Mouse (Mus musculus) liver, embryonic 13.5 days (tissue): ENCODE measurements at regions not wholly inside any gene's neighbourhood (a gene's known extent, or its start where the extent isn't known, plus 50 kb on each side); places are given as distances from the start of the nearest gene placed in this dataset.

ENCODE experiments used
- ATAC-seq: fragments of 200-750 bp; cut with Nextera tagmentation; 2 replicates; pipeline ENCODE4 v1.8.0; 2017; ENCODE audit warnings: low read depth, mild to moderate bottlenecking, moderate number of reproducible peaks, moderate library complexity
- DNase-seq: peaks from one replicate; pipeline ENCODE4 v3.0.0; 2022
- H3K27ac ChIP-seq: fragments of 300-500 bp; sonication (generic); 2 replicates; pipeline ENCODE4 v1.5.1; 2015; ENCODE audit warnings: moderate library complexity, mild to moderate bottlenecking, inconsistent platforms
- H3K27me3 ChIP-seq: fragments of 300-500 bp; sonication (generic); 2 replicates; pipeline ENCODE4 v1.6.1; 2015; ENCODE audit warnings: mild to moderate bottlenecking, inconsistent platforms
- H3K36me3 ChIP-seq: fragments of 300-500 bp; sonication (generic); 2 replicates; pipeline ENCODE4 v1.6.1; 2015; ENCODE audit warnings: mild to moderate bottlenecking, inconsistent platforms
- H3K4me1 ChIP-seq: fragments of 300-500 bp; sonication (generic); replicated peaks from 2 replicates; pipeline ENCODE4 v1.6.1; 2015; ENCODE audit warnings: inconsistent platforms
- H3K4me2 ChIP-seq: fragments of 300-500 bp; sonication (generic); 2 replicates; pipeline ENCODE4 v1.6.1; 2015; ENCODE audit warnings: inconsistent platforms, mild to moderate bottlenecking, moderate library complexity
- H3K4me3 ChIP-seq: fragments of 300-500 bp; sonication (generic); replicated peaks from 2 replicates; pipeline ENCODE4 v1.5.1; 2015; ENCODE audit warnings: mild to moderate bottlenecking, inconsistent platforms
- H3K9ac ChIP-seq: fragments of 300-500 bp; sonication (generic); 2 replicates; pipeline ENCODE4 v1.6.1; 2015; ENCODE audit warnings: mild to moderate bottlenecking, inconsistent platforms
- H3K9me3 ChIP-seq: fragments of 300-500 bp; sonication (generic); replicated peaks from 2 replicates; pipeline ENCODE4 v1.6.1; 2016; ENCODE audit warnings: inconsistent platforms
- WGBS: fragments of 180-500 bp; shearing (Covaris S2); methylation state at CpG from one replicate; pipeline ENCODE4 v1.1.7; 2015; ENCODE audit not compliant: insufficient replicate concordance; 5-methylcytosine and 5-hydroxymethylcytosine counted together

GRCm38 (mm10) chr14:105733013-105733728 is 163.4 kb downstream of the Spry2 start:
- Histone ChIP-seq H3K27ac (peak overlapping the region; percentile 74), H3K9me3 (no peaks in the 10 kb centered on the region), H3K4me2 (peak overlapping the region; percentile 60), H3K9ac (no peak overlapping the region; the same call in 1 of the 2 replicates), H3K36me3 (no peaks in the 10 kb centered on the region), H3K4me1 (peaks cover 12% of the 10 kb centered on the region), H3K27me3 (no peaks in the 10 kb centered on the region), H3K4me3 (peak overlapping the region; percentile 43)
- no peak for DNase-seq
- ATAC-seq: no peak
- 12% methylated on average over 12 of the region's 12 CpGs for WGBS

- H3K36me3 ChIP-seq: no peaks in the 10 kb centered on the region
- DNase-seq: peak; percentile 16
- H3K9ac ChIP-seq: peak overlapping the region; percentile 59
- peak overlapping the region; percentile 43 for H3K4me3 ChIP-seq
- peaks cover 12% of the 10 kb centered on the region for H3K4me1 ChIP-seq
- peak; percentile 90 for ATAC-seq
- peak overlapping the region; percentile 60 for H3K4me2 ChIP-seq
- no peaks in the 10 kb centered on the region for H3K9me3 ChIP-seq
- H3K27me3 ChIP-seq: no peaks in the 10 kb centered on the region
- H3K27ac ChIP-seq: peak overlapping the region; percentile 74
- WGBS: under 1% methylated on average over 13 of the region's 13 CpGs
These were observed 164.2 kb downstream of the Spry2 start for GRCm38 (mm10) chr14:105732221-105733012.

GRCm38 (mm10) chr14:105730786-105731185 is 165.8 kb downstream of the Spry2 start:
- no peak overlapping the region for H3K27ac ChIP-seq
- peaks cover 12% of the 10 kb centered on the region for H3K4me1 ChIP-seq
- H3K36me3 ChIP-seq: no peaks in the 10 kb centered on the region
- WGBS: 16% methylated on average over 4 of the region's 4 CpGs
- peak; percentile 6 for DNase-seq
- no peak overlapping the region for H3K4me3 ChIP-seq
- H3K9me3 ChIP-seq: no peaks in the 10 kb centered on the region
- ATAC-seq: 0 out of 2 replicates have a peak, but pooled peaks have one; percentile 63
- H3K27me3 ChIP-seq: no peaks in the 10 kb centered on the region
- H3K4me2 ChIP-seq: no peak overlapping the region
- no peak overlapping the region for H3K9ac ChIP-seq

- WGBS: 68% methylated on average over 5 of the region's 5 CpGs
- no peak for ATAC-seq
- DNase-seq: no peak
These were observed 167.8 kb downstream of the Spry2 start for GRCm38 (mm10) chr14:105728841-105729240.

GRCm38 (mm10) chr14:105725741-105726140 is 170.9 kb downstream of the Spry2 start:
- Histone ChIP-seq H3K4me2 (no peak overlapping the region), H3K4me3 (no peak overlapping the region), H3K9me3 (no peaks in the 10 kb centered on the region), H3K4me1 (peaks cover 1% of the 10 kb centered on the region; the same call in 1 of the 2 replicates), H3K36me3 (no peaks in the 10 kb centered on the region), H3K27me3 (no peaks in the 10 kb centered on the region), H3K27ac (no peak overlapping the region), H3K9ac (no peak overlapping the region)
- DNase-seq (no peak), ATAC-seq (no peak)
- 25% methylated on average over 8 of the region's 8 CpGs for WGBS

More at GRCm38 (mm10) chr14:105728841-105729240, 167.8 kb downstream of the Spry2 start:
- Histone ChIP-seq H3K36me3 (no peaks in the 10 kb centered on the region), H3K9me3 (no peaks in the 10 kb centered on the region), H3K4me3 (no peak overlapping the region), H3K27me3 (no peaks in the 10 kb centered on the region), H3K4me1 (peaks cover 12% of the 10 kb centered on the region), H3K27ac (no peak overlapping the region), H3K9ac (no peak overlapping the region), H3K4me2 (no peak overlapping the region)

GRCm38 (mm10) chr14:105722923-105723322 is 173.7 kb downstream of the Spry2 start:
- no peak for DNase-seq
- no peak for ATAC-seq
- no peak overlapping the region for H3K9ac ChIP-seq
- no peaks in the 10 kb centered on the region for H3K27me3 ChIP-seq
- no peaks in the 10 kb centered on the region for H3K36me3 ChIP-seq
- no peak overlapping the region for H3K4me3 ChIP-seq
- H3K27ac ChIP-seq: no peak overlapping the region
- H3K4me2 ChIP-seq: no peak overlapping the region
- 58% methylated on average over 2 of the region's 2 CpGs for WGBS
- H3K9me3 ChIP-seq: no peaks in the 10 kb centered on the region
- no peaks in the 10 kb centered on the region for H3K4me1 ChIP-seq

- Histone ChIP-seq H3K9me3 (no peaks in the 10 kb centered on the region), H3K4me3 (no peak overlapping the region), H3K4me2 (no peak overlapping the region), H3K4me1 (no peaks in the 10 kb centered on the region), H3K27ac (no peak overlapping the region), H3K9ac (no peak overlapping the region), H3K36me3 (no peaks in the 10 kb centered on the region), H3K27me3 (no peaks in the 10 kb centered on the region)
- WGBS: 48% methylated on average over 3 of the region's 3 CpGs
- DNase-seq: no peak
- no peak for ATAC-seq
These were observed 175.0 kb downstream of the Spry2 start for GRCm38 (mm10) chr14:105721576-105721975.

- Histone ChIP-seq H3K9ac (no peak overlapping the region), H3K4me2 (no peak overlapping the region), H3K4me1 (no peaks in the 10 kb centered on the region), H3K27ac (no peak overlapping the region), H3K36me3 (no peaks in the 10 kb centered on the region), H3K4me3 (no peak overlapping the region), H3K27me3 (no peaks in the 10 kb centered on the region), H3K9me3 (no peaks in the 10 kb centered on the region)
- 63% methylated on average over 6 of the region's 6 CpGs for WGBS
- ATAC-seq (no peak), DNase-seq (no peak)
These were observed 175.7 kb downstream of the Spry2 start for GRCm38 (mm10) chr14:105720816-105721510.

GRCm38 (mm10) chr14:105718676-105719441 is 177.8 kb downstream of the Spry2 start:
- Histone ChIP-seq H3K27me3 (no peaks in the 10 kb centered on the region), H3K27ac (no peak overlapping the region), H3K4me1 (no peaks in the 10 kb centered on the region), H3K4me3 (no peak overlapping the region), H3K4me2 (no peak overlapping the region), H3K36me3 (no peaks in the 10 kb centered on the region), H3K9ac (no peak overlapping the region), H3K9me3 (no peaks in the 10 kb centered on the region)
- DNase-seq (no peak), ATAC-seq (no peak)
- 74% methylated on average over 6 of the region's 6 CpGs for WGBS

GRCm38 (mm10) chr14:105717821-105718220 is 178.8 kb downstream of the Spry2 start:
- no peaks in the 10 kb centered on the region for H3K4me1 ChIP-seq
- no peak overlapping the region for H3K4me2 ChIP-seq
- H3K36me3 ChIP-seq: no peaks in the 10 kb centered on the region
- 16% methylated on average over 2 of the region's 2 CpGs for WGBS
- H3K27me3 ChIP-seq: no peaks in the 10 kb centered on the region
- DNase-seq (no peak), ATAC-seq (no peak)
- H3K4me3 ChIP-seq: no peak overlapping the region
- no peaks in the 10 kb centered on the region for H3K9me3 ChIP-seq
- no peak overlapping the region for H3K27ac ChIP-seq
- no peak overlapping the region for H3K9ac ChIP-seq

GRCm38 (mm10) chr14:105708691-105709090 is 187.9 kb downstream of the Spry2 start:
- Histone ChIP-seq H3K27ac (no peak overlapping the region), H3K9me3 (no peaks in the 10 kb centered on the region), H3K27me3 (no peaks in the 10 kb centered on the region), H3K36me3 (no peaks in the 10 kb centered on the region), H3K4me1 (no peaks in the 10 kb centered on the region), H3K9ac (no peak overlapping the region), H3K4me3 (no peak overlapping the region), H3K4me2 (no peak overlapping the region)
- WGBS: 55% methylated on average over 2 of the region's 2 CpGs
- ATAC-seq (no peak), DNase-seq (no peak)
